Mouse (Mus musculus): ENCODE results near the gene Praf2. TPM values are rescaled to one million over a fixed set of nuclear protein-coding genes. Genes with fewer than 3 reads are reported as not detected.

The Praf2 gene
- polyA plus RNA-seq (2012; rRNA removed; ENCODE audit: low replicate concordance) = 54.9 and 59.3 TPM in 2 replicates

GRCm38 (mm10) chrX:7728215-7728921, at the start of gene Praf2:
Gene Praf2 (plus strand): TSS chrX:7728439.

DNA sequence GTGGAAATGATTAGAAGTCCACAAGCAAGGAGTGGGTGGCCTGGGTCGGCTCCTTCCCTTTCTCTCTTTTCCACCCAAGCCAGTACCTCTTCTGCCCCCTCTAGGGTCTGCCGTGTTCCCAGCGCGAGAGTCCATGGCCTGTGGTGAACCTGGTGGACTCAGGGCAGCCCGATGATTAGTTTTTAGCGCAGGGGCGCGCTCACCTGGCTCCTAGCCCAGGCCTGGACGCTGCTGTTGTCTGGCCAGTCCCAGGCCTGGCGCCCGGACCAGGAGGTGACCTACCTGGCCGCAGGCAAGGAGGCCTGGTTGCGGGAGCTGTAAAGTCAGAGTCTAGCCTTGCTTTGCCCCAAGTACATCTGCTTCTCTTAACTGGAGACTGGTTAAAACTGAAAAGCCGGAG, 47.4 kb upstream of the Praf2 start, which contains the start of gene Magix:
Magix (minus strand) TSS at position 388 of the 400 bp plus-strand sequence.

GRCm38 (mm10) chrX:7696954-7697381, 31.3 kb upstream of the Praf2 start, which contains the start of gene Gpkow:
Gene Gpkow (plus strand): TSS chrX:7697131.

DNA sequence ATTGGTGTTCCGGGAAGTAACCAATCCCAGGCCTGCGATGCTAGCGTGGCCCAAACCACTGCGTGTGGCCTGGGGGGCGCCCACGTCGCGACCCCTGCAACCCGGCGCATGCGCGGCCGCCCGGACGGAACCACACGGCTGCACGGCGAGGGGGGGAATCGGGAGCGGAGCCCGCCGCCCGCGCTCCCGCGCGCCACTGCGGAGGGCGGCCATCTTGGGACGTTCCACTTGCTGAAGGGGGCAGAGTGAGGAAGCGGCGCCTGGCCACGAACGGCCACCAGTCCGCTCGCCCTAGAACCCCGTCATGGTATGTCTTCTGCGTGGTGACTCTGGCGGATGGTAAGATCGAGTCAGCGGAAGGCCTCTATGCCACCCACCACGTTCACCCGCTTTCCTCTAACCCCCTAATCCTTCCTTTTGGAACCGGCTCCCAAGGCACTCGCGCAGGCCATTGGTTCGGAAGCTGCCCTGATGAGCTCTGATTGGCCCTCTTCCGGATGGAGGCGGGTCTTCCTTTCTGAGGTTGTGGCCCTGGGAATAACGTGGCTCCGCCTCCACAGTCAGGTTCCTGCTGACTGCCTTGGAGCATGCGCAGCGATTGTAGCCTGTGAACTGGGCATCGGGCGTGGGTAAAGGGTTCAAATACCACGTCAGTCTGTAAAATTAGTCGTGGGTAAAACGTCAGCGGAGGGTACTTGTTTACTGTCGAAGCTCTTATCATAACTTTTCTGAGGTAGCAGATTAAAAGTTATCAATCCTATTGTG, 13.9 kb upstream of the Praf2 start, which contains the start of gene Wdr45:
Wdr45 (plus strand) TSS at position 199 of the 765 bp plus-strand sequence.

DNA sequence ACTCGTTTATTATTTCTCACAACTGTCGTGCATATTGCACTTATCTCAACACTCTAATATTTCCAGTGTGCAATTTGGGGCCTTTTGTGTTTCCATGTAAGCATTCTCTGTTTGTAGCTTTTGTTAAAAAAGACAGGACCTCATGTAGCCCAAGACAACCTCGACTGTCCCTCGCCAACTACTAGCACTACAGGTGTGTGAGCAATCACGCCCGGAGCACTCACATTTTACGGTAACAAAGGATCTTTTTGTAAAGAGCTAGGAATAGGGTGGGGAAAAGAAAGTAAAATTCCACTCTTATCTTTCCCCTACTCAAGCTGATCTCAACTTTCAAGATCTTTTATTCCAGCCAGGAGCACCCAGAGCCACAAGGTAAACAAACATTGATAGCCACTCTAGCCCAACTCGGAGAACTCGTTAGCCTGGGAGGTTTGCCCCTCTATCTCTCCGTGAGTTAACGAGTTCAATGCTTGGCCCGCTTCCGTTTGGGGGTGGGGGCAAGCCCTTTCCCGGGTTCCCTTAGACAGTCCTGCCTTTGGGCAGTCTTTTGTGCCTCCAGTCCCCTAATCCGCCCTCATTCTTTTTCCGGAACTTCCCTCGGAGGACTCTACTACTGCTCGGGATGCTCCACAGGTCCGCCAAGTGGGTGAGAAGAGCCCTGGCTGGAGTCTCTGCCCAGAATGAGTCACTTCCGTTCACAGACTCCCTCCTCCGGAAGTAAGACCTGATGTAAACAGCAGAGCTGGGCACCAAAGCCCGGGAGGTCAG, 6.5 kb upstream of the Praf2 start, which contains the start of gene Gm45208:
Gm45208 (plus strand) TSS at position 732 of the 768 bp plus-strand sequence.

GRCm38 (mm10) chrX:7750432-7751116, 22.3 kb downstream of the Praf2 start, which contains the start of gene Ccdc120:
Gene Ccdc120 (minus strand): TSS chrX:7750905.

GRCm38 (mm10) chrX:7762137-7762920, 34.1 kb downstream of the Praf2 start, which contains the start of gene Tfe3:
Gene Tfe3 (plus strand): TSS chrX:7762560.

Other genes starting within 250 kb of the Praf2 start
- gene Foxp3, start 154.8 kb upstream of the Praf2 start, polyA plus RNA-seq (2012; rRNA removed; ENCODE audit: low replicate concordance) = 0.51 and 0.96 TPM in 2 replicates
- gene Ppp1r3f, start 154.2 kb upstream of the Praf2 start, polyA plus RNA-seq (2012; rRNA removed; ENCODE audit: low replicate concordance) = 1.2 and 2.3 TPM in 2 replicates
- gene Ccdc22, start 122.9 kb upstream of the Praf2 start, polyA plus RNA-seq (2012; rRNA removed; ENCODE audit: low replicate concordance) = 10.7 and 13.1 TPM in 2 replicates
- 0.02 TPM in 1 of 2 replicates, not detected in the other for gene Cacna1f, start 121.4 kb upstream of the Praf2 start, polyA plus RNA-seq (2012; rRNA removed; ENCODE audit: low replicate concordance)
- 3.2 and 3.8 TPM in 2 replicates for gene Syp, start 90.0 kb upstream of the Praf2 start, polyA plus RNA-seq (2012; rRNA removed; ENCODE audit: low replicate concordance)
- gene Prickle3, start 71.2 kb upstream of the Praf2 start, polyA plus RNA-seq (2012; rRNA removed; ENCODE audit: low replicate concordance) = 12.6 and 29.4 TPM in 2 replicates
- 79.9 and 101 TPM in 2 replicates for gene Plp2, start 57.0 kb upstream of the Praf2 start, polyA plus RNA-seq (2012; rRNA removed; ENCODE audit: low replicate concordance)
- 1.8 and 1.9 TPM in 2 replicates for gene Magix, start 47.2 kb upstream of the Praf2 start, polyA plus RNA-seq (2012; rRNA removed; ENCODE audit: low replicate concordance)
- 1.0 and 1.8 TPM in 2 replicates for gene Gpkow, start 31.3 kb upstream of the Praf2 start, polyA plus RNA-seq (2012; rRNA removed; ENCODE audit: low replicate concordance)
- gene Wdr45, start 14.1 kb upstream of the Praf2 start, polyA plus RNA-seq (2012; rRNA removed; ENCODE audit: low replicate concordance) = 25.3 and 29.7 TPM in 2 replicates
- gene Gm45208, start 6.2 kb upstream of the Praf2 start, polyA plus RNA-seq (2012; rRNA removed; ENCODE audit: low replicate concordance) = 0.74 and 2.9 TPM in 2 replicates
- gene Ccdc120, start 22.5 kb downstream of the Praf2 start, polyA plus RNA-seq (2012; rRNA removed; ENCODE audit: low replicate concordance) = 25.1 and 46.4 TPM in 2 replicates
- 20.6 and 27.4 TPM in 2 replicates for gene Tfe3, start 34.1 kb downstream of the Praf2 start, polyA plus RNA-seq (2012; rRNA removed; ENCODE audit: low replicate concordance)
- 12.0 and 13.5 TPM in 2 replicates for gene Gripap1, start 61.3 kb downstream of the Praf2 start, polyA plus RNA-seq (2012; rRNA removed; ENCODE audit: low replicate concordance)
- gene Kcnd1, start 93.8 kb downstream of the Praf2 start, polyA plus RNA-seq (2012; rRNA removed; ENCODE audit: low replicate concordance) = 0.60 and 0.85 TPM in 2 replicates
- 40.2 and 43.1 TPM in 2 replicates for gene Otud5, start 112.9 kb downstream of the Praf2 start, polyA plus RNA-seq (2012; rRNA removed; ENCODE audit: low replicate concordance)
- 8.9 and 15.1 TPM in 2 replicates for gene Pim2, start 149.8 kb downstream of the Praf2 start, polyA plus RNA-seq (2012; rRNA removed; ENCODE audit: low replicate concordance)
- gene Slc35a2, start 155.6 kb downstream of the Praf2 start, polyA plus RNA-seq (2012; rRNA removed; ENCODE audit: low replicate concordance) = 113 and 128 TPM in 2 replicates
- 33.7 and 40.2 TPM in 2 replicates for gene Pqbp1, start 170.8 kb downstream of the Praf2 start, polyA plus RNA-seq (2012; rRNA removed; ENCODE audit: low replicate concordance)
- 50.6 and 53.9 TPM in 2 replicates for gene Timm17b, start 170.9 kb downstream of the Praf2 start, polyA plus RNA-seq (2012; rRNA removed; ENCODE audit: low replicate concordance)
- not detected in 2 replicates for gene Gm10491, start 179.4 kb downstream of the Praf2 start, polyA plus RNA-seq (2012; rRNA removed; ENCODE audit: low replicate concordance)
- gene Gm10490, start 181.1 kb downstream of the Praf2 start, polyA plus RNA-seq (2012; rRNA removed; ENCODE audit: low replicate concordance) = not detected in 2 replicates
- gene Pcsk1n, start 191.4 kb downstream of the Praf2 start, polyA plus RNA-seq (2012; rRNA removed; ENCODE audit: low replicate concordance) = 18.8 and 43.0 TPM in 2 replicates
- gene Eras, start 200.2 kb downstream of the Praf2 start, polyA plus RNA-seq (2012; rRNA removed; ENCODE audit: low replicate concordance) = not detected in 2 replicates
- gene Hdac6, start 219.4 kb downstream of the Praf2 start, polyA plus RNA-seq (2012; rRNA removed; ENCODE audit: low replicate concordance) = 6.2 and 9.8 TPM in 2 replicates
- 0.24 and 0.27 TPM in 2 replicates for gene Gata1, start 249.6 kb downstream of the Praf2 start, polyA plus RNA-seq (2012; rRNA removed; ENCODE audit: low replicate concordance)